Mouse (Mus musculus) right cerebral cortex, postnatal 25 days (tissue): ENCODE measurements at regions not wholly inside any gene's neighbourhood (a gene's known extent, or its start where the extent isn't known, plus 50 kb on each side); places are given as distances from the start of the nearest gene placed in this dataset.

ENCODE experiments used
- DNase-seq: peaks from one replicate; pipeline ENCODE4 v3.0.0; 2022

GRCm38 (mm10) chr14:114869233-114869632 is 222.8 kb upstream of the Gpc5 start:
- no peak for DNase-seq

- no peak for DNase-seq
These were observed 216.9 kb upstream of the Gpc5 start for GRCm38 (mm10) chr14:114875101-114875500.

GRCm38 (mm10) chr14:114876427-114876826 is 215.6 kb upstream of the Gpc5 start:
- no peak for DNase-seq

- DNase-seq, result no peak
These were observed 214.5 kb upstream of the Gpc5 start for GRCm38 (mm10) chr14:114877477-114877876.

DNA sequence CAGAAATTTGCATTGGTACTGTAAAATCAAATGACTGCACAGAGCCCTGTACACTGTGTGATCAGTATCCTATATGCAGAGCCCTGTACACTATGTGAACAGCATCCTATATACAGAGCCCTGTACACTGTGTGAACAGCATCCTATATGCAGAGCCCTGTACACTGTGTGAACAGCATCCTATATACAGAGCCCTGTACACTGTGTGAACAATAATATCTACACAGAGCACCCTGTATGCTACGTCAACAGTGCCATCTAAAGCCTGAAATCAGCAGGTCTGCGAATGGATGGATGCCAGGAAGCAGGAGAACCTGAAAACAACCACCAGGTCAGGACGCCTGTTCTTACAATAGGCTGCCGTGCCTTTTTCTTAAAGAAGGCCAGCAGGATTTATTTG is 211.7 kb upstream of the Gpc5 start:
- no peak for DNase-seq

DNA sequence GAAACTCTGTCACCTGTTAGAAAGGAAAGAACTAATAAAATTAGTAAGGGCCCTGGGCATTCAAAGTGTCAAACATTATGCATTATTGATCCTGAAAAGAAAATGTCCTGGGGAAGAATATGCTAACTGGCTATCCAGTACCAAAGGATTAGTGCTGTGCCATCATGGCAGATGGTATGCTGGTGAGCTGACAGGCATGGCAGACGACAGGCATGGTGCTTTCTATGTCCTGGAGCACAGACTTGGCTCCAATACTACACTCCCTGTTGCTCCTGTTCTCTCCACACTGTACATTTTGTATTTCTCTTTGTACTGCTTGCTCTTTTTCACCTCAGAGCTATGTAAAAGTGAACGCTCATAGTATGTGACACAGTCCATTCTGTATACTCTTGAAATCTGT is 187.9 kb upstream of the Gpc5 start:
- DNase-seq, result no peak

DNA sequence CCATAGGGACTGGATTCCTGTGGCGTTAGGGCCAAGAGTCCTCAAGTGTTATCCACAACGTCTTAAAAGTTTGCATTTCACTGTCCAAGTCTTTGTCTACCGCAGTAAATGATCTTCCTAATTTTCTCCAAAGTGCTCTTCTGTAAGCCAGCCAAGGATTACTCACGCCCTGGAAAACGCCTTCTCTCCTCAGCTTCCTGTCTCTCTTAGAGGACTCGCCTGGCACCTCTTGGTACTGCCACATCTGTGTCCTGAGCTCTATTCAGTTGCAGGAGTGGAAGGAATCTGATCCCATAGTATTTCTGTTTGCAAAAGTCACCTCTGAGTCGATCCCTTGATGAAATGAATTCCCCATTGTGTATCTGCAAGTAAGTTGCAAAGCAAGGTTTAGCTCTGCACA is 179.7 kb upstream of the Gpc5 start:
- DNase-seq, result no peak

DNA sequence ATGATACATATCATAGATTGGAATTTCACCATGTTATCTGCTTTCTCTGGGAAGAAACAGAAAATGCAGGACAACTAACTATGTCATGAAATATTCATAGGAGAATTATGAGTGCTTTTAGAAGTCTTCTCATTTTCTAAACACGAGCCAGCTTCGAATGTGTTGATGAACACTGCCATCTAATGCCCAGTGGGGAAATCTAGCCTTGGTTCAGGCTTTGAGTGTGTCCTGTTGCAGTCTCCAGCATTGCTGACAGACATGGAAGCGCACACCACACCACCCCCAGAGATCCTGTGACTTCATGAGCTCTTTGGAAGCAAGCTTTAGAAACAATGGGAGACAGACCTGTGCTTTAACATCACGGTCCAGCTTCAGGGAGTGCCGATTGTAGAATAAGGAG is 178.8 kb upstream of the Gpc5 start:
- DNase-seq, result peak; percentile 44

DNA sequence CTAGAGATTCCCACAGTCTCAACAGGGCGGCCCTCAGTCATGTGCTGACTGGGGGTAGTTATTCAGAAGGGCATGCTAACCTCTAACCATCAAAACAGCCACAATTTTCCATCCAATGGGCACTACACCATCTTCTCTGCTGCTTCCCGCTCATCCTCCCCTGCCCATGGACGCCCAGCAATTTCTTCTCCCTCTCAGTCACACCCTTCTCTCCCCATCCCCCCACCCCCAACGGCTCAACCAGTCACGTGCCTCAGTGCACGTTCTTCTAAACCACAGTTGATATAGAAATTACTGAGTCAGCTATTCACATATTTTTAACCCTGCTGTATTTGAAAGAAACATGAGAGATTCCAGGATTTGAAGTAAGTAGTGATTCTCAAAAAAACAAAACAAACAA is 146.3 kb upstream of the Gpc5 start:
- no peak for DNase-seq

DNA sequence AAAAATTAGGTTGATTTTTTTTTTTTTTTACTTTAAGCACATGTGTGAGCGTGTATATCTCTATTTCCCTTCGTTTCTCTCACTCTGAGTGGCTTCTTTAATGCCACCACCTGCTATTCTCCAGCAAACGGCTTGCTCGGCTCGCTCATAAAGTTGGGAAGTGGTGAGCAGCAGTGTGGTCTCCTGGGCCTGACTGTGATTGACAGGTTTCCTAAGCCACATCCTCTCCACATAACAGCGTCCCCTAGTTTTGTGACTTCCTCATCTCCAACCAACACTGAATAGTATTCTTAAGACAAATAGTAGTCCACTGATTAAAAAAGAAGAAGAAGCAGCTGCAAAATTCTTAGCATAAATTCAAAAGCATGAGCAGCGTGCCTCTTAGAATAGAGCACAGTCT is 145.7 kb upstream of the Gpc5 start:
- DNase-seq, result no peak

DNA sequence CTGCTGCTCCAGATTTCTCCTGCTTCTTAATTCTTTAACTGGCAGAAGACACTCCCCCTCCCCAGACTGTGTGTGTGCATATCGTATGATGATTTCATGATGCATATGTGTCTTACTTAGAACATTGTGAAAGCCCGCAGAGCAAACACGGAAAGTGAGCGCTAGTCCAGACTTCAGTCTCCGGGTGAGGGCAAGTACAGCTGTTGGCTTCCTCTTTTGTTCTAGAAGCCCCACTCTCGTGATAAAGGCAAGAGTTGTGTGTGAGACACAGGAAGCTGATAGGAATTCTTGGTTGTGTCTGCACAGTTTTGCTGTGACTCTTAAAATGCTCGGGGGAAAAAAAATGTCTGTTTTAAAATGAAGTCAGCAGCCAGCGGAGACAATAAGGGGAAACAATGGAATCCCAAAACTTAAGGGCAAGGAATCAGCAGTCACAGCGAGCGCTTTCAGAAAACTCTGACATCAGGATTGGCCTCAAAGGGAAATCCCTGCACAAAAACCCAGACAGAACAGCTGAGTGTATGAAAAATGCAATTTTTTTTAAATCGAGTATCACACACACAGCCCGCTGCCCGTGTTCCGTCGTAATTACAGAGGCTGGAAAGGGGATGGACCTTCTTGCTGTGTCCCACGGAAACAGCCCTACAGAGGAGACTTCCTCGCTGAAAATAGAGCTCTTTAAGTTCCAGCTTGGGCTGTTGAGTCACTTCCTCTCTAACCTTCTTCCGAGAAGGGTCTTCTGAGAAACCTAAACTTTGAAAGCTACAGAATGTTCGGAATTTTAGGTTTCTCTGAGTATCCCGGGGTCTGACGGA is 143.5 kb upstream of the Gpc5 start:
- DNase-seq, result no peak

GRCm38 (mm10) chr14:114949156-114949496 is 142.9 kb upstream of the Gpc5 start:
- no peak for DNase-seq

- DNase-seq, result no peak
These were observed 139.7 kb upstream of the Gpc5 start for GRCm38 (mm10) chr14:114952280-114952679.

GRCm38 (mm10) chr14:114953070-114953665 is 138.8 kb upstream of the Gpc5 start:
- DNase-seq, result no peak

GRCm38 (mm10) chr14:114954287-114954686 is 137.7 kb upstream of the Gpc5 start:
- DNase-seq, result no peak

GRCm38 (mm10) chr14:114955572-114955971 is 136.4 kb upstream of the Gpc5 start:
- no peak for DNase-seq

- DNase-seq, result no peak
These were observed 131.7 kb upstream of the Gpc5 start for GRCm38 (mm10) chr14:114960273-114960672.

DNA sequence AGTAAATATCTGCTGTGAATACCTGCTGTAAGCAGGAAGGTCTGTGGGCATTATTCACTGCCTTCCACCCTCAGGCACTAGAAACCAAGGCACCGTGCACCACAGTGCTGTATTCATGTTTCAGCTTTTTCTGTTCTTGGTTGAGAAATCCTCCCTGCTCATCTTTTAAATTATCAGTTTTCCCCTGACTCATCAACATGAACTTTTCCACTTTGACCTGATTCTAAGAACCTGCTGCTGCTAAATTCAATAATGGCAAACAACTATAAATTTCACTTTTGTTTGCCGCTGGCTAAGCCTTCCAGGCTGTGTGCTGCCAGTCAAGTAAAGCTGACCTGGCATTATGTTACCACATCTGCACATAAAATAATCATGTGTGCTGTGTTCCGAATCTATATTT is 126.1 kb upstream of the Gpc5 start:
- DNase-seq, result no peak

DNA sequence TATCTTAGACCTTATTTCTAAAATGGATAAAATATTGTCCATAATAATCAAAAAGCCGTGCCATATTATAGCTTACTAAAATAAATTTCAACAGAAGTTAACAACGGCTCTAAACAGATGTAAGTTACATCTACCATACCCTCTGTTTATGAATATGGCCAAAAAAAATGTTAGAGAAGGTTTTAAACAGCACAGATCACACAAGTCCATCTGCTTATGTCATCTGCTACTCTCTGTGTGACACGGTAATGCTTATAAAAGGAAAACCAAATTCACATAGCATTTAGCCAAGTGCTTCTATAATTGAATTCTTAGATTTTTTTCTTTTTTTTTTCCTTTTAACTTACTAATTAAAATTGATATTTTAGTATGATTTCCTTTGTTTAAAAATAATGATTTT is 123.0 kb upstream of the Gpc5 start:
- no peak for DNase-seq

- DNase-seq, result no peak
These were observed 110.9 kb upstream of the Gpc5 start for GRCm38 (mm10) chr14:114981120-114981519.

DNA sequence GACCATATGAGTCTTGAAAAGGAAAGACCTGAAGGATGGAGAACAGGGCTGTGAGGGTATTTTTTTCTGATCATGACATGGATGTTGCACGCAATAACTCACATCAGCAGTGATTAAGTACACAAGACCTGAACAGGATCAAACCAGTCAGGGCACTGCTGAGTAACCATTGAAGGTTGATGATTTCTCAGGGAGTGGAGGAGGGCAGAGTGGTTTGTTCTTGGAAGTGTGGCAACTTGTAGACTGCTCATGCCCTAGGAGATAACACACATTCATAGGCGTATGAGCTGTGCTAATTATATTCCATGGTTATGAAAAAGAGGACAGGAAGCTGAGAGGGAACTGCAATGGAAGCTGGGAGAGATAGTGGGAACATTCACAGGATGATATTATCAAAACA is 88.8 kb upstream of the Gpc5 start:
- no peak for DNase-seq

GRCm38 (mm10) chr14:115004733-115005405 is 87.1 kb upstream of the Gpc5 start:
- no peak for DNase-seq

- no peak for DNase-seq
These were observed 81.1 kb upstream of the Gpc5 start for GRCm38 (mm10) chr14:115010877-115011276.

GRCm38 (mm10) chr14:115015299-115015698 is 76.7 kb upstream of the Gpc5 start:
- DNase-seq, result no peak
